Mouse (Mus musculus): Measurements from ENCODE around the gene Sgsm1.
A peak's percentile ranks its signal among the peaks of the same experiment; 100 is the strongest.

Gene Sgsm1

GRCm38 (mm10) chr5:113214455-113214854 is 96.1 kb downstream of the Sgsm1 start:
- peak; percentile 83 to 86 for DNase-seq

- DNase-seq, result no peak
Observed at GRCm38 (mm10) chr5:113214041-113214440, 96.5 kb downstream of the Sgsm1 start.

DNA sequence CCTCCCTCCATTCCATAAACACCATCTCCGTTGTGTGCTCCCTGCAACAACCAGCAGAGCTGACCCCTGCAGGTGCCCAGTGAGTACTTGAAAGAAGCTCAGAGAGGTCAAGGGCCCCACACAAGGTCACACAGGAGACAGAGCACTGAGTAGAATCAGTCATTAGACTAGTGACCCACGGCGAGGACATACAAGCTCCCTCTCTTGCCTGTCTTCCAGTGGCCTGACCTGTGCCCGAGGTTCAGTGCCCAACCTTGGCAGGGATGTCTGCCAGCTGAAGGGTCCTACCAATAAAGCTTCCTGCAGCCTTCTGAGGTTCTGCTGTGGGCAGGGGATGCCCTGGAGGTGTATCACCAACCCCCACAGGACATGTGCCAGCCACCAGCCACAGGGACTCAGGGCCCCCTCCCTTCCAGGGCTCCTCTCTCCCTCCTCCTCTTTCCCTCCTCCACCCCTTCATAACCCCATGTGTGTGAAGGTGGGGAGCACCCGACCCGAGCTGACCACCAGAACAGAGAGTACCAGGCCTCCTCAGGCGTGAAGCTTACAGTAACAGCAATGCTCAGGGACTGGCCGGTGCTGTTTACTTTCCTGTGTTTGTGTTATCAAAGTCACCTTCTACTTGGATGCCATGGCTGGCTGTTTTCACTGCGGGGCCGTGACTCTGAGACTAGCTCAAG is 98.3 kb downstream of the Sgsm1 start:
- peak; percentile 62 to 64 for DNase-seq

DNA sequence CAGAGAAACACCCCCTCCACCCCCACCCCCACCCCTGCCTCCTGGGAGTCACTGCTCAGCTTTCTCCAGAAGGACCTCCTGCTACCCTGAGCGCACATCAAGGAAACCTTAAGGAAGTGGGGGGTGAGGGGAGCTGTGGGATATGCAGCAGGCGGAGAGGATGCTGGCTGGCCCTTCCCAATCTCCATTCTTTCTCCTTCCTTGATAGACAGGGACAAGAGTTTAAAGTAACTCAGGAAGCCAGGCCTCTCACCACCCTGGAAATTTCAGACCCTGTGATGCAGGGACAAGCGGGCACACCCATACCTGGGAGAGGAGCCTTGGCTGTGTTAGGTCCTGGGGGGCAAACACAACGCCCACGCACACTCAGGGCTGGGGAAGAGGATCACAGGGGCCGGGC is 100.3 kb downstream of the Sgsm1 start:
- peak; percentile 53 to 70 for DNase-seq

- DNase-seq, result peak; percentile 42 to 60
Observed at GRCm38 (mm10) chr5:113209898-113210297, 100.7 kb downstream of the Sgsm1 start.

DNA sequence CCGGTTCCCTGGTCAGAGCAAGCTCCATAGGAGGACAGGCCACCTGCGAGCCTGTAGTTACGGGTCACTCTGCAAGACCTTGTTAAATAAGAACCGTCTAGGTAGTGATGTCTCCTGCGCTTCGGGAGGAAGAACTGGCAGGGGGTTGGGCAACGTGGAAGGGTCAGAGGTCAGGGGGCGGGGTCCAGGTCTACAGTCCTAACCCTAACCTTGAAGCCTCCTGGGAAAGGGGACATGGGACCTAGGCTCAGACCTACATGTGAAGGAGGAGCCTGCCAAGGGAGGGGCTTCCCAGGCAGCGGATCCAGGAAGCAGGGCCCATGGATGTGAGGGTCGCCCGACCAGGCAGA is 101.2 kb downstream of the Sgsm1 start:
- peak in 1 of 2 experiments; percentile 58 for DNase-seq

DNA sequence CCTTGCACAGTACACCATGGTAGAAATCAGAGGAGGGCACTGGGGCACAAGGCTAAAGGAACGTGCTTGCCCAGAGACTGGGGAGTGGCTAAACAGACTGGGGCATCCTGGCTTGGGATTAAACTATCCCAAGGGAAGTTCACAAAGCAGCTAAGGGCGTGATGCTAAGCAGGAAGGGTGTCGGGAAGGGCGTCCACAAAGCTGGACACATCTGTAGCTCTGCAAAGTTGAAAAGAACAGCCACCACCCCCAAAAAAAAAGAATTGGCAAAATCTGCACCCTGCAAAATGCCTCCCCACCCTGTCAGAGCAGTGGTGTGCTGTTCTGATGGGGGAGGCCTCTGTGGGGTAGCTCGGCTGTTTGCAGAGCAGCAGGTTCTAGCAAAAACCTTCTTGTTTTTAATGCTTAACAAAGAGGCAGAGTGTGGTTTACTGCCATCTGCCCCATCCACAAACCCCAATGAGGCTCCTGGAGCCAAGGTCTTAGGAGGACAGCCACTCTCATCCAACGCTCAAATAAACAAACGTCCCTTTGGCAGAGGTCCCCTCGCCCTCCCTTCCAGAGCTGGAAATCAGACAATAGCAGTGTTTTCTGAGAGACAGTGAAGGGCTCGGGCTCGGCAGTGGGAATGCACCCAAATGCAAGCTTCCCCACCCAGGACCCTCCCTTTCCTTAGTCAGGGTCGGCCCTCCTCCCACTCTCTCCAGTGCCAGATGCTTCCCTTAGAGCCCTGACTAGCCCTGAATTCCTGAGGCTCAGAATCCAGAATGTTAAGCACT is 101.8 kb downstream of the Sgsm1 start:
- DNase-seq, result peak; percentile 70 to 73

- peak; percentile 81 to 88 for DNase-seq
Observed at GRCm38 (mm10) chr5:113208048-113208447, 102.5 kb downstream of the Sgsm1 start.

DNA sequence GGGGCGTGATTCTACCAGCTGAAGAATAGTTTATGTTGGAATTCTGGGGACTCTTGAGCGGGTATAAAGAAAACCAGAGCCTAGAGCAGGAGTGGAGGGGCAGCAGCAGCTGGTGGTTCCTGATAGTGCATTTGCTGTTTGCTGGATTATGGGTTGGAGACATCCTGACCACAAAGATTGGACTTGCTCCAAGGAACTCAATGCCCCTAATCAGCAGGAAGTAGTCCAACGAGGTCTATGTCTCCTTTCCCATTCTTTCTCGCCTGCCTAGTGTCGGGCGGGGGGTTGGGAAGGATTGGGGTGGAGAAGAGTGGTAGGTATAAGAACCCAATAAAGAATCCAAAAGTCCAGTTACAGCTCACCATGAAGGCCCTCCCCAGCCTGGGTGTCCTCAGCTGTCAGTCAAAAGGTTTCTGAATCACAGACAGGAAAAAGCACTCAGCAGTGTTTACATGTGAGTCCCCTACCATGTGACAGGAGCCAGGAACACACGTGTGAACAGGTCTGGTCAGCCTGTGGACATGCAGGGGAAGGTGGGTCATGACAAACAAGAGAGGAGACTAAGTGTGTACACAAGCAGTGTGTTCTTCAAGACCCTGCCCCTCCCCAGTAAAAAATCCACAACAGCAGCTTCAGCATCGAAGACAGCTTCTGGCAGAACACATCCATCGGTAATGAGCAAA is 103.8 kb downstream of the Sgsm1 start:
- peak in 1 of 2 experiments; percentile 34 for DNase-seq

DNA sequence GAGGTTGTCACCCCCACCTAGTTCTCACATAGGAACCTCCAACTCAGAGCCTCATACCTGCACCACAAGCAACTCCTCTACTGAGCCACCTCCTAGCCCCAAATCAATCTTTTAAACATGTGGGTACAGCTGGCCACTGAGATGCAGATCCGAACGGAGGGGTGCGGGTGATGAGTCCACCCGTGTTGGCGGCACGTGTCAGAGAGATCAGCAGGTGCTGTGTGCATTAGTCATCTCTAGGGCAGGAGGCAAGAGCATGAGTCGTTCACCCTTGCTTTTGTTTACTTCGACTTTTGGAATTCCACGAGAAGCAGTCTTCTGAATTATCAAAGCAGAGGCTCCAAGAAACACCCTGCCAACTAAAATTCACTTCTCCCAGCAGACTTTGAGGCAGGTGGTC is 106.4 kb downstream of the Sgsm1 start:
- DNase-seq, result no peak

DNA sequence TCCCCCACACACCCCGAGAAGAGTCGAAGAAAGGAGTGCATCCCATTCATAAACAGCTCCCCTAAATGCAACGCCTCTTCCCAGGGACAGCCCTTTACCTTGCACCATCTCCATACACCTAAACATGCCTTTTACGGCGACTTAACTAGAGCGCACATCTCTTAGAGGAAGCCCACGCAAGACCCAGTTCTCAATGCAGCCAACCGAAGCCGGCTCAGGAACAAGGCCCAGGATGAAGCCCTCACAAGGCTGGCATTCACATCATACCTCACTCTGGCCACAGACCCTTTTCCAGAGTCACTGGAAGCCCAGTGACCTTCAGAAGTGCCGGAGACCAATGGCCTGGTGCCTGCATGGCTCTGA is 110.8 kb downstream of the Sgsm1 start:
- DNase-seq, result no peak

GRCm38 (mm10) chr5:113199126-113199771 is 111.3 kb downstream of the Sgsm1 start:
- no peak for DNase-seq

GRCm38 (mm10) chr5:113196916-113197794 is 113.4 kb downstream of the Sgsm1 start:
- DNase-seq, result peak in 1 of 2 experiments; percentile 30

DNA sequence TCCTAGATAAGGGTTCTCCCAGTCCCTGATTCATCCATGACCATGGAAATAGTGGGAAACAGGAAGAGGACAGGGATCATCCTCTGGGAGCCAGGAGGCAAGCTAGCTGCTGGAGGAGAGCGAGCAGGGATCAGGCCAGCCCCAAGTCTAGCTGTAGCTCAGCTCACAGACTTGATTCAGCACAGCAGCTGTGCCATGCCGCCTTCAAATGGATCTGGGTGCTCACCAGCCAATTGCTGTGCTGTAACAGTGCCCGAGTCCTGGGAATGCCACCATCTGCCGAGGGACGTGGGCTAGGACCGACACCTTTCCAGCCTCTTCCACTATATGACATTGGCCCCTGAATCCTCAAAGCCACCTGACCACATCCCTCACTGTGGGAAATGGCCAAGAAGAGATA is 114.7 kb downstream of the Sgsm1 start:
- no peak for DNase-seq

GRCm38 (mm10) chr5:113195451-113195850 is 115.1 kb downstream of the Sgsm1 start:
- DNase-seq, result no peak

DNA sequence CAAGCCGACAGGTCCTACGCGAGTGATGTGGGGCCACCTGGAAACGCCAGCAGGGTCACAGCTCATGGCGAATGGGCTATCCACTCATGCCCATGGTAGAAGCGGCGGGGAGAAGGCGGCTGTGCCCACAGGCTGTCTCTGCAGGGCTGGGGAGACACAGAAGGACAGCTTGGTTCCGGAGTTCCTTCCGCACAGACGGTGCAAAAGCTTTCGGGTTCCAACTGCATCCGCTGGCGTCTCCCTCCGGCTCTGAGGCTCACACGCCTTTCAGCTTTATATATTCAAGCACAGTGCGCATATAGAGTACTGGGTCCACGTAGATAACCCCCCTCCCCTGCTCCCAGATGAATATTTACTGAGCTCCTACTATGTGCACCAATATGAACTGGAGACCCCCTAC is 116.8 kb downstream of the Sgsm1 start:
- no peak for DNase-seq

Measured in kidney, postnatal 36 days (tissue).